Mouse (Mus musculus): ENCODE measurements at regions not wholly inside any gene's neighbourhood (a gene's known extent, or its start where the extent isn't known, plus 50 kb on each side); places are given as distances from the start of the nearest gene placed in this dataset.
A peak's percentile ranks its signal among the peaks of the same experiment; 100 is the strongest.

DNA sequence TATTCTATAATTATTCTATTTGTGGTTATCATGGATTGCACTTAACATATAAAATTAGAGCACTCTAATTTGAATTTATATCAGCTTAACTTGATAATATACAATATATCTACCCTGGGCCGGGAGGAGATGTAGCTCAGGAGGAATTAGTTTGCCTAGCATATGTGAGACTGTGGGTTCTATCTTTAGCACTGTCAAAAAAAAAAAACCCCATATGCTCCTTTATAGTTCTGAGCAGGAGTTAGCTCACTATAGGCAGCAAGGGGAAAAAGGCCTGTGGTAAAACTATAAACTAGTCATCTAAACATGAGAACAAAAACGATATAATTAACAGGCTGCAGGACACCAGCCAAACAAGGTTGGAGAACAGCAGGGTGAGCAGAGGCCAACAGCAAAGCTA lies 145.0 kb downstream of the Mex3b start:
- no peak overlapping the region for H3K4me2 ChIP-seq (ENCODE audit: low read depth, severe bottlenecking)
- no peak overlapping the region for H3K4me3 ChIP-seq (ENCODE audit: low read depth, low read length)
- peaks cover 6% of the 10 kb centered on the region; the same call in 1 of the 2 replicates for H3K4me1 ChIP-seq (ENCODE audit: control insufficient read depth, insufficient read depth, low read length)
- no peak overlapping the region for H3K27ac ChIP-seq (replicated peaks; ENCODE audit: low read depth, low read length)
- H3K27me3 ChIP-seq (ENCODE audit: control insufficient read depth, insufficient read depth, low read length): no peaks in the 10 kb centered on the region
- H3K9ac ChIP-seq (ENCODE audit: low read length): no peak overlapping the region
- DNase-seq (ENCODE audit: low spot score) (no peak), ATAC-seq (ENCODE audit: insufficient number of reproducible peaks, low FRiP score, low TSS enrichment, low read depth) (no peak)
- H3K36me3 ChIP-seq (ENCODE audit: control insufficient read depth, insufficient read depth, low read length): no peaks in the 10 kb centered on the region
- no peaks in the 10 kb centered on the region for H3K9me3 ChIP-seq (ENCODE audit: control insufficient read depth, low read length)
- 83% methylated on average over 2 of the region's 2 CpGs for WGBS

DNA sequence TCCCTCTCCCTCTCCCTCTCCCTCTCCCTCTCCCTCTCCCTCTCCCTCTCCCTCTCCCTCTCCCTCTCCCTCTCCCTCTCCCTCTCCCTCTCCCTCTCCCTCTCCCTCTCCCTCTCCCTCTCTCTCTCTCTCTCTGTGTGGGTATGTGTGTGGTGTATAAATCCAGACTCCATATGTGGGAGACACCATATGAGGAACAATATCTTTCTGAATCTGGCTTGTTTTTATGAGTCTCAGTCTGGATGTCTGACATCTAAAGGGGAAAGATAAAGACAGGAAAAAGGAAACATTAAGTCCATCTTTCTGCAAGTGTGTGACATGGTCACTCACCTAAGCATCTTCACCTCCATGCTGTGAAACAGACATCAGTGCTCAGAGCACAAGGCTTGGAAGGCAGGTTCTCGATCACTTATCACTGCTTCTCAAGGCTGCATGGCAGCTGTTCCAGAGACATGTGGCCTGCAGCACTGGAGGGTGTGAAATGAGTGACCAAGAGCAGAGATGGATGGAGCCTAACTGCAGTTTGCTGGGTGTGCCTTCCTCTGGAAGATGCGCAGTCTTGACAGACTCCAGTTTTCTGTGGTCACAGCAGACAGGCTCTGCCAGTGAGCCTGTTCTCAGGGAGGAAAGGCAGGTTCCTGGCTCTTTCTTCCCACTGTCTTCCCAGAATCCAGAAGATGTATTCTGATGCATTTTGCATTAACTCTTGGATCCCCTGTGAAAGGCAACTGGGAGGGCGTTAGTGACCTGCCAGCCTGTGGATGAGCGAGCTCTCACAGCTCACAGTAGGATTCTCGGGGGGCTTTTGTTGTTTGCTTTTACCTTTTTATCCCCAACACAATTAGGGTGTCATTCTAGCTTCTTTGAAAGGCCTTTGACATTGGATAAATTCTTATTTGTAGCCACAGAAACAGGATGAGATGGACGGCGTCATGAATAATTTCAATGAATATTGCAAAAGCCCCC lies 147.9 kb downstream of the Mex3b start:
- H3K9me3 ChIP-seq (ENCODE audit: control insufficient read depth, low read length): no peaks in the 10 kb centered on the region
- no peak overlapping the region for H3K9ac ChIP-seq (ENCODE audit: low read length)
- H3K27ac ChIP-seq (replicated peaks; ENCODE audit: low read depth, low read length): no peak overlapping the region
- H3K36me3 ChIP-seq (ENCODE audit: control insufficient read depth, insufficient read depth, low read length): no peaks in the 10 kb centered on the region
- H3K4me1 ChIP-seq (ENCODE audit: control insufficient read depth, insufficient read depth, low read length): peaks cover 6% of the 10 kb centered on the region; the same call in 1 of the 2 replicates
- H3K4me3 ChIP-seq (ENCODE audit: low read depth, low read length): no peak overlapping the region
- DNase-seq (ENCODE audit: low spot score): no peak
- no peaks in the 10 kb centered on the region for H3K27me3 ChIP-seq (ENCODE audit: control insufficient read depth, insufficient read depth, low read length)
- no peak for ATAC-seq (ENCODE audit: insufficient number of reproducible peaks, low FRiP score, low TSS enrichment, low read depth)
- H3K4me2 ChIP-seq (ENCODE audit: low read depth, severe bottlenecking): no peak overlapping the region
- 58% methylated on average over 7 of the region's 7 CpGs for WGBS

DNA sequence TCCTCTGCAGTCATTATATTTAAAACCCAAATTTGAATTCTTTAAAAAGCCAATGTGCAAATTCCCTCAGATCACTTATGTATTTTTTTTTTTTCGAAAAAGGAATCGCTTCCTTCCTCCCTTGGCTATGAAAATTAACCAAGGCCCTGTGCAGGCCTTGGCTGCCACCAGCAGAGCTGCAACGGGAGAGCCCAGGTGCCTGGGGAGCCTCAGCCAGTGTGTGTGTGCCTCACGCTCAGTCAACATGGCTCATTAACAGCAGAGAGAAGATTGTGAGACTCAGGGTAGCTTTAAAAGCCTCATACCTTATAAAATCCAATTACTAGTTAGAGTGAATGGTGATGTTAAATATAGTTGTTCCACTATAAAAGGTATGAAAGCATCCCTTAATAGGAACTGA lies 148.6 kb downstream of the Mex3b start:
- 38% methylated on average over 4 of the region's 4 CpGs for WGBS
- Histone ChIP-seq H3K4me1 (ENCODE audit: control insufficient read depth, insufficient read depth, low read length) (peaks cover 6% of the 10 kb centered on the region; the same call in 1 of the 2 replicates), H3K27ac (replicated peaks; ENCODE audit: low read depth, low read length) (no peak overlapping the region), H3K36me3 (ENCODE audit: control insufficient read depth, insufficient read depth, low read length) (no peaks in the 10 kb centered on the region), H3K27me3 (ENCODE audit: control insufficient read depth, insufficient read depth, low read length) (no peaks in the 10 kb centered on the region), H3K9me3 (ENCODE audit: control insufficient read depth, low read length) (no peaks in the 10 kb centered on the region), H3K4me2 (ENCODE audit: low read depth, severe bottlenecking) (no peak overlapping the region), H3K4me3 (ENCODE audit: low read depth, low read length) (no peak overlapping the region), H3K9ac (ENCODE audit: low read length) (no peak overlapping the region)
- DNase-seq (ENCODE audit: low spot score) (peak; percentile 41), ATAC-seq (ENCODE audit: insufficient number of reproducible peaks, low FRiP score, low TSS enrichment, low read depth) (no peak)

DNA sequence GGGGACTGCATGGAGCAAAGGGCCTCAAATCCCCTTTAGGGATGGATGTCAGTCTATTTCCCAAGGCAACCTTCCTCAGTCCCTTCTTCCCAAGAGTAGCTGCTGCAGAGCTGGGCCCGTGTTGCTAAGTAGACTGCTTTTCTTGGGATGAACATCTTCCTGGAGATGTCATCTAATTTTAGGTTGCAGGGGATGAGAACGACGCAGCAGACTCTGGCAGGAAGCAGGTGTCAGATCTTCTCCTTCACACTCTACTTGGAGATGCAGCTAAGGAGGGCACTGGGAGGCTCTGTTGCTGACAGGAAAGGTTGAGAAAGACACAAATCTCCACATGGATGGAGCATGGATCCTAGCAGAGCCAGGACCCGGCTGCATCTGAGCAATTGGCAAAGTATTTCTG lies 149.4 kb downstream of the Mex3b start:
- Histone ChIP-seq H3K9ac (ENCODE audit: low read length) (no peak overlapping the region), H3K4me2 (ENCODE audit: low read depth, severe bottlenecking) (no peak overlapping the region), H3K27me3 (ENCODE audit: control insufficient read depth, insufficient read depth, low read length) (no peaks in the 10 kb centered on the region), H3K4me3 (ENCODE audit: low read depth, low read length) (no peak overlapping the region), H3K36me3 (ENCODE audit: control insufficient read depth, insufficient read depth, low read length) (no peaks in the 10 kb centered on the region), H3K27ac (replicated peaks; ENCODE audit: low read depth, low read length) (no peak overlapping the region), H3K9me3 (ENCODE audit: control insufficient read depth, low read length) (no peaks in the 10 kb centered on the region), H3K4me1 (ENCODE audit: control insufficient read depth, insufficient read depth, low read length) (peaks cover 6% of the 10 kb centered on the region; the same call in 1 of the 2 replicates)
- 76% methylated on average over 4 of the region's 4 CpGs for WGBS
- ATAC-seq (ENCODE audit: insufficient number of reproducible peaks, low FRiP score, low TSS enrichment, low read depth): no peak
- no peak for DNase-seq (ENCODE audit: low spot score)

DNA sequence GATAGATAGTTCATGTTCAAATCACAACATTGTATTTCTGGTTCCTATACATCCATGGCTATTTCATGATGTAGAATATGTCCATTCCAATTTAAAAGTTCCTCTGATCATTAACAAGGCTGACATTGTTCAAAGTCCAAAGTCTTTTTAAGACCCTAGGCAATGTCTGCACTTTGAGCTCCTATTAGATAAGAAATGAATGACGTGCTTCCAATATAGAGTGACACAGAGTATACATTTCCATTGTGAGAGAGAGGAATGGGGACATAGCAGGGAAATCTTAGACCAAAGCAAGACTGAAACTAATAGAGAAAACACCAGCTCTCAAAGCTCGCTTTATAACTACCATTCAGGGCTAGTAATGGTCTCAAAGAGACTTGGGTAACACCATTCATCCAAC lies 153.5 kb downstream of the Mex3b start:
- Histone ChIP-seq H3K27ac (replicated peaks; ENCODE audit: low read depth, low read length) (no peak overlapping the region), H3K9ac (ENCODE audit: low read length) (no peak overlapping the region), H3K27me3 (ENCODE audit: control insufficient read depth, insufficient read depth, low read length) (no peaks in the 10 kb centered on the region), H3K4me2 (ENCODE audit: low read depth, severe bottlenecking) (no peak overlapping the region), H3K4me3 (ENCODE audit: low read depth, low read length) (no peak overlapping the region), H3K36me3 (ENCODE audit: control insufficient read depth, insufficient read depth, low read length) (no peaks in the 10 kb centered on the region), H3K4me1 (ENCODE audit: control insufficient read depth, insufficient read depth, low read length) (no peaks in the 10 kb centered on the region), H3K9me3 (ENCODE audit: control insufficient read depth, low read length) (no peaks in the 10 kb centered on the region)
- DNase-seq (ENCODE audit: low spot score) (no peak), ATAC-seq (ENCODE audit: insufficient number of reproducible peaks, low FRiP score, low TSS enrichment, low read depth) (no peak)
- 83% methylated on average over 2 of the region's 2 CpGs for WGBS

DNA sequence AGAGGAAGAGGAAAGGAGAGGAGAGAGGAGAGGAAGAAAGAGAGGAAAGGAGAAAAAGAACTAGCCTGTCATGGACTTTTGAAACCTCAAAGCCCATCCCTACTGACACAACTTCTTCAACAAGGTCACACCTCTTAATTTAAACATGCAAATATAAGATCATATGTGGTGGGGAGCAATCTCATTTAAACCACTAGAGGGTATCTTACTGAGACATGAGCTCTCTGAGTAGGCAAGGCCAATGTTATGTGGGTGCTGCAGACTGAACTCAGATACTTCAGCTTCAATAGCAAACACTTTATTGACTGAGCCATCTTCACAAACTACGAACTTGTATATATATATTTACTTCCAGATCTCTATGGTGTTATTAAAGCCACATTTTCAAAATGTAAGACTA lies 156.9 kb downstream of the Mex3b start:
- ATAC-seq (ENCODE audit: insufficient number of reproducible peaks, low FRiP score, low TSS enrichment, low read depth): no peak
- Histone ChIP-seq H3K27me3 (ENCODE audit: control insufficient read depth, insufficient read depth, low read length) (no peaks in the 10 kb centered on the region), H3K27ac (replicated peaks; ENCODE audit: low read depth, low read length) (no peak overlapping the region), H3K36me3 (ENCODE audit: control insufficient read depth, insufficient read depth, low read length) (no peaks in the 10 kb centered on the region), H3K9ac (ENCODE audit: low read length) (no peak overlapping the region), H3K9me3 (ENCODE audit: control insufficient read depth, low read length) (no peaks in the 10 kb centered on the region), H3K4me2 (ENCODE audit: low read depth, severe bottlenecking) (no peak overlapping the region), H3K4me3 (ENCODE audit: low read depth, low read length) (no peak overlapping the region), H3K4me1 (ENCODE audit: control insufficient read depth, insufficient read depth, low read length) (no peaks in the 10 kb centered on the region)
- WGBS: 88% methylated on average over 1 of the region's 1 CpGs
- DNase-seq (ENCODE audit: low spot score): no peak

DNA sequence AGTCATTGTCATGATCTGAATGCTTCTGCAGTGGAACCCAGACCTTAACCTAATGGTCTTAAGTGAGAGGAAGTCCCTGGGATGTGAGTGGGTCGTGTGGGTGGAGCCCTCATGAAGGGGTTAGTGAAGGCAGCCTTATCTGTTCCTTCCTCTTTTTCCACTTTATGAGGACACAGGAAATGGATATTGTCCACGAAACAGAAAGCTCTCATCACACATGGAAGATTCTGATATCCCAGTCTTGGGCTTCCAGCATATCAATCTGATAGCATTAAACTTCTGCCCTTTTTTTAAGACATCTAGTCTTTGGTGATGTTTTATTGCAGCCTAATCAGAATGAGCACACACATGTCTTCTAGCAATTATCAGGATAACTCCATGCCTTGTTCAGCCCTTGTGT lies 164.0 kb downstream of the Mex3b start:
- Histone ChIP-seq H3K27me3 (ENCODE audit: control insufficient read depth, insufficient read depth, low read length) (no peaks in the 10 kb centered on the region), H3K36me3 (ENCODE audit: control insufficient read depth, insufficient read depth, low read length) (no peaks in the 10 kb centered on the region), H3K4me3 (ENCODE audit: low read depth, low read length) (no peak overlapping the region), H3K9me3 (ENCODE audit: control insufficient read depth, low read length) (no peaks in the 10 kb centered on the region), H3K4me2 (ENCODE audit: low read depth, severe bottlenecking) (no peak overlapping the region), H3K27ac (replicated peaks; ENCODE audit: low read depth, low read length) (no peak overlapping the region), H3K9ac (ENCODE audit: low read length) (no peak overlapping the region), H3K4me1 (ENCODE audit: control insufficient read depth, insufficient read depth, low read length) (no peaks in the 10 kb centered on the region; the same call in 1 of the 2 replicates)
- no peak for DNase-seq (ENCODE audit: low spot score)
- 82% methylated on average over 2 of the region's 2 CpGs for WGBS
- ATAC-seq (ENCODE audit: insufficient number of reproducible peaks, low FRiP score, low TSS enrichment, low read depth): no peak

DNA sequence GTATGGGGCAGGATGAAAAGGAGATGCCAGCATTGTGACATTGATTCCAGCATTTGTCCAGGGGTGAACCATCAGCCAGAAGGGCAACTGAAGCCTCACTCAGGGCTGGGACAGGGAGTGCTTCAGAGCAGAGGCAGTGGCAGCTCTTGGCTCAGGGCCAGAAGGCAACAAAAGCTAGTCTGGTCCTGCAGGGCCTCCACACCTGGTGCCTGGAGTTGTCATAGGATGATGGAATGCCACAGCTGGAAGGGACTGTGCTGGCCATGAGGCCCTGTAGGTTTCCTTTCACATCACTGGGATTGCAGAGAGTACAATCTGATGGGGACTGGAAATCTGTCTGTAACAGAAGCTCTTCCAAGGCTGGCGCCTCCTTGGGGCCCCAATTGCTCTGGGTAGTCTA lies 164.9 kb downstream of the Mex3b start:
- Histone ChIP-seq H3K4me3 (ENCODE audit: low read depth, low read length) (no peak overlapping the region), H3K36me3 (ENCODE audit: control insufficient read depth, insufficient read depth, low read length) (no peaks in the 10 kb centered on the region), H3K27ac (replicated peaks; ENCODE audit: low read depth, low read length) (no peak overlapping the region), H3K9me3 (ENCODE audit: control insufficient read depth, low read length) (no peaks in the 10 kb centered on the region), H3K27me3 (ENCODE audit: control insufficient read depth, insufficient read depth, low read length) (no peaks in the 10 kb centered on the region), H3K4me2 (ENCODE audit: low read depth, severe bottlenecking) (no peak overlapping the region), H3K4me1 (ENCODE audit: control insufficient read depth, insufficient read depth, low read length) (peaks cover 3% of the 10 kb centered on the region; the same call in 1 of the 2 replicates), H3K9ac (ENCODE audit: low read length) (no peak overlapping the region)
- DNase-seq (ENCODE audit: low spot score) (peak; percentile 57), ATAC-seq (ENCODE audit: insufficient number of reproducible peaks, low FRiP score, low TSS enrichment, low read depth) (peak; percentile 62; the same call in 1 of the 2 replicates)
- 73% methylated on average over 1 of the region's 1 CpGs for WGBS
